Mouse (Mus musculus) kidney, postnatal 25 days (tissue): ENCODE data around the gene Kidins220.
A peak's percentile ranks its signal among the peaks of the same experiment; 100 is the strongest.

Experiments used
- DNase-seq, 2 experiments: peaks; one replicate each; pipeline ENCODE4 v3.0.0; 2021; ENCODE audit warnings: mixed read lengths in 2 of 2

The Kidins220 gene

DNA sequence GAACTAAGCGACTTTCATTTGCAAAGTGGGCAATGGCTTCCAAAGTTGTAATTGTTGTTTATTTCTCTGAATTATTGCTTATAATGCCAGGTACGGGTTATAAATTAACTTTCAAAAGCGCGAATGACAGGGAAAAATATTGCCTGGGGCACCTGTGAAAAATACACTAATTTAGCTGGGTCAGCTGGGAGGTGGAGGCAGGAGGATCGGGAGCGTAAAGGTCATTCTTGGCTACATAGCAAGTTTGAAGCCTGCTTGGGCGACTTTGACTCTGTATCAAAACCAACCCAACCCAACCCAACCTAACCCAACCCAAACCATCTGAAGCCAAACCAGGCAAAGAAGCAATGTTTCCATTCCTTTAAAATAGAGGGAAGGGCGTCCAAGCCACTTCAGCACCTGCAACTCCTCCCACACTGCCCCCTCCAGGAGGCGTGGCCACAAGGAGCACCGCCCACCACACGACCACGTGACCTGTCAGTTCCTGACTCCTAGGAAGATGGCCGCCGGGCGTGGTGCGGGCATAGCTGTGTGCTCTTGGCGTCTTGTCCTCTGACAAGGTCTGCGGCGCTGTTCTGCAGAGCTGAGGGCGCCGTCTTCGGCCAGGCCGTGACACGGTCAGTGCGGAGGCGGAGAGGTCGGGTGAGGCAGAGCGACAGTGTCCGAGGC, at the start of gene Kidins220:
TSS of gene Kidins220 (plus strand) at position 480 of the 669 bp plus-strand sequence.
- DNase-seq, result peak; percentile 97 to 99

DNA sequence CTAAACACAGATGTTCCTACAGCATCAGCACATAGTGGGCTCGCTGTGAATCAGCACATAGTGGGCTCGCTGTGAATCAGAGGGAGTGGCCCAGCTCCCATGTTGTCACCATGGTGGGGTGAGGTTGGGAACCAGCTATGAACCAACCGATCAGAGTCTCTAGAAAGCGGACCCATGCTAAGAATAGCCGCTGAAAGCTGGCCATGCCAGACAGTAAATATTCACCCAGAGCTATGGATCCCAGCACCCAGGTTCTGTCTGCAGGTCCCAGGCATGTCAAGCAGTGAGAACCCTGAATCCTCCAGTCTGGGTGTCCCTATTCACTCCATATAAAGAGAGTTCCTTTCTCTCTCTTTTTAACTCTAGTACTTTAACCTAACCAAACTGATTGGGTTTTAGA, 49.4 kb upstream of the Kidins220 start:
- DNase-seq, result no peak

- no peak for DNase-seq
Observed at GRCm38 (mm10) chr12:24925684-24926083, 49.0 kb upstream of the Kidins220 start.

DNA sequence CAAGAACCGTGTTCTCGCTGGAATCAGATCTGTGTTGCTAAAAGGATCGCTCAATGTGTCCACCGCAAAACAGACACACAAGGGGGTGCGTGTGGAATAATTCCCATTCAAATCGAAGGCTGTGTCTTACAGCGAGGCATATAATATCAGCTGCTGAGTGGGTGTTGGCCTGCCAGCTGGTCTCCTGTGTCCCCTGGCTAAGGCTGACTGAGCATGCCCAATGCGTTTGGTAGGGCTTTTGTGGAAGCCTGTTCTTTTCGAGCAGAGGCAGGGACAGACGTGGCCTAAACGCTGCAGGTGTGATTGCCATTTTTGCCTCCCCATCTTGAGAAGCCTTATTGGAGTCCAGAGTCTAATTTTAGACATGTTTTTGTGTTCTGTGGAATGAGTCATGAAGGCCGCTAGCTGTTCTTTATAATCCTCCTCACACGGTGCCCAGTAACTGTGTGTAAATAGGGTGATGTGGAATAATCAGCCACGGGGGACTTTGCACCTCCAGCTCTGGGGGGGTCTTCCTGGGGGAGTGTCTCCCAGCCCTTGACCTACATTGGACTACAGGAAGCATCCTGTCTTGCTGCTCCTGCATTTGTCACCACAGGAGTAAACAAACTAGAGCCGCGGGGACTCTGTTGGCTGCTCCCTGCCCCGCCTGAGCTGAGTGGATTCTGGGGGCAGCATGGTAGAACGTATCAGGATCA, 46.5 kb upstream of the Kidins220 start:
- DNase-seq, result no peak

DNA sequence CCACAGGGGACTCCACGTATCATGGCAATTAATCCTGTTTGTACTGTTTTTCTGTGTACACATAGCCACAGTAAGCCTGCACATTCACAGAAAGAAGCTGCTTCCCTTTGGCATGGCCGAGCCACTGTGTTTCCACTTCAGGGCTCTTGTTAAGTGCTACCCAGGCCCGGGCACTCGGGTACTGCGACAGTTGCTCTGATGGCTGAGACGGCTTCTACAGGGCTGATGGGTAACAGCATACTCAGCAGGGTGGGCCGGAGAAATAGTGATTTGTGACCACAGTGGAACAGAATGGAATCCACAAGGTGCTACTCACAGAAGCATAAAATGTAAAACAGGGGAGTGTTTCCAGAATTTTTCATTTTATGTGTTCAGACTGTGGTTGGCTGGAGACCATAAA, 45.7 kb upstream of the Kidins220 start:
- no peak for DNase-seq

DNA sequence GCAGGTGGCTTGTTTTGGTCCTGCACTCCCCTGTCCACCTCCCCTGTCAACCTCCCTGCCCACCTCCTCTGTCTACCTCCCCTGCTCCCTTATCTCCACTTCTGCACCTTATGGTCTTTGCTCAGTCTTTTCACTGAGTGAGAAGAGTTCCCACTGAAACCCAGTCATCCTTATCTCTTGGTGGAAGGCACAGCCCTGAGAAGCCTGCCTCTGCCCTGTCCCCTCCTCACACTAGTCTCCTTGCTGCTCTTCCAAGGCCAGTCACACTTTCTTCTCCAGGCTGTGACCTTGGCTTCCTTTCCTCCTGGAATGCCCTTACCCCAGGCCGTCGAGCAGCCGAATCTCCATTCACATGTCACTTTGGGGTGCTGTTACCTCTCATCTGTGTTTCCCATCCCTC, 44.0 kb upstream of the Kidins220 start:
- no peak for DNase-seq

- no peak for DNase-seq
Observed at GRCm38 (mm10) chr12:24932120-24932519, 42.6 kb upstream of the Kidins220 start.

DNA sequence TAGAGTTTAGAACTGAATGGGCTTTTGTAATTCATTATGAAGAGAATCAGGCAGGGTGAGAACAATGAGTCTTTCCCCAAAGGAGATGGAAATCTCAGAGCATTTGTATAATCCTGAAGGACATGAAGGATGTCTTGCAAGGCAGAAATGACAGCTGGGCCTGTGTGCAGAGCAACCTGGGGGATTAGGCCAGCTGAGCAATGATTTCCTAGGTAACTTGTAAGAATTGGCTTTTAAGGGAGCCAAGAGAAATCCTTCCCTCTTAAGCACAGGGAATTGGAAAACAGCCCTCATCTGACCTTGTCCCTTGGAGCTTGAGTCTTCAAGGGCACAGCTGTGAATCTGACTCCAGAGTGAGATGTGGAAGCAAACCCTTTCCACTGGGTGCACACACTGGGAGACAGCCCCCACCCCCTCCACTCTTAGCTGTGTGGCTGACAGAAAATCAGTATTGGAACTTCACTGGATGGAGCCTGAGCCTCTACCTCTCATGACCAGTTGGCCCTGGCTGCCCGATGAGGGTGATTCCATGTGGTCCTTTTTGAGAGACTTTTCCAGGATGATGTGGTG, 41.4 kb upstream of the Kidins220 start:
- DNase-seq, result peak in 1 of 2 experiments; percentile 34

DNA sequence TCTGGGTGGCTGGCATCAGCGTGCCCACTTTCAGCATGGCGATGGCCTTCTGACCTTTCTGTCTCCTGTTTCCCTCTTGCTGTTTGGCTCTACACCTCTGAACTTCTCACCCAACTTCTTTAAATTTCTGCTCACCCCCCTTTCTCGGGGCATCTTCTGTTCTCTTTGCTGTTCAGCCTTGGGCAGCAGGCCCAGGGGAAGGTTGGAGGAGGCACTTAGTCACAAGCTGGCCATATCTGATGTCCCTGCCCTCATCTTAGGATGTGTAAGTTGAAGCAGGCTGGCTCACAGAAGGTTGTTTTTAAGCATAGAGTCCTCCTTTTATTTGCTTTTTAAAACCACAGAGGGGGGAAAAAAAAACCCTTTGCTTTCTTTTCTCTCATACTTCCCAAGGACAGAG, 40.7 kb upstream of the Kidins220 start:
- peak in 1 of 2 experiments; percentile 6 for DNase-seq

- no peak for DNase-seq
Observed at GRCm38 (mm10) chr12:24936281-24936680, 38.4 kb upstream of the Kidins220 start.

- DNase-seq, result no peak
Observed at GRCm38 (mm10) chr12:24939372-24939771, 35.4 kb upstream of the Kidins220 start.

DNA sequence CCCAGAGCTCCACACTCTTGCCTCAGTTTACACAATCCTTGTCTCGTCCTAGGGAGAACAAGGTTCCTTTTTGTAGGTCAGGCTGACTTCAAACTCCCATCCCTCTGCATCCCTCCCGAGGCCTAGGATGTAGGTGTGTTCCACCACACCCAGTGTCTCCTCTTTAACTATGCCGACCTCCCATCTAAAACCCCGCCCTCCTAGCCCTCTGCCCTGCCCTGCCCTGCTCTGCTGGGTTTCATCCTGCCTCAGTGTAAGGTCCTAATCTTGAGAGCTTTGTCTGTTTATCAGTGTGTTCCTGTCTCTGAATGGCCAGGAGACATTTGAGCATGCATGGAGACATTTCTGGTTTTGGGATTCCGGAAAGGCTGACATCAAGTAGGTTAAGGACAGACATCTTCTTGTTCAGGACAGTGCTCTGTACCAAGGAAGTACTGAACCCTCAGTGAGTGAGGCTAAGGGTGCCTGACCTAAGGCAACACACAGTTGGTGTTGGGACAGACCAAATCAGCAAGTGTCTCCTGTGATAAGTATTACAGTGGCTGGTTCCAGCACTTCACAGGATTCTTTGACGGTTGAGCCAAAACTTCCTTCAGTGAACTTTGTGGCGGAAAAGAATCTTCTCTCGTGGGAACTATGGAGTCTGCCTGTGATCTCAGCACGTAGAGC, 32.0 kb upstream of the Kidins220 start:
- DNase-seq, result no peak

DNA sequence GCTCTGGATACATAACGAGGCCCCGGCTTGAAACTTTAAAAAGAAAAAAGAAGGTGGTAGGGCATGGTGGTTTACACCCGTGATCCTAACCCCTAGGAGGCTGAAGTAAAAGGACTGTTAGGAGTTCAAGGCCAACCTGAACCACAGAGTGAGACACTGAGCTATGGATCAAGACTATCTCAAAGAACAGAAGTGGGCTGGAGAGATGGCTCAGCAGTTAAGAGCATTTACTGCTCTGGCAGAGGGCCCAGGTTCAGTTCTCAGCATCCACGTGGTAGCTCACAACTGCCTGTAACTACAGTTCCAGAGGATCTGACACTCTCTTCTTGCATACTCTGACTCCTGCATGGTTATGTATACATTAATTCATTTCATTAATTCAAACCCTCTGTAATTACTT, 31.3 kb upstream of the Kidins220 start:
- DNase-seq, result no peak

DNA sequence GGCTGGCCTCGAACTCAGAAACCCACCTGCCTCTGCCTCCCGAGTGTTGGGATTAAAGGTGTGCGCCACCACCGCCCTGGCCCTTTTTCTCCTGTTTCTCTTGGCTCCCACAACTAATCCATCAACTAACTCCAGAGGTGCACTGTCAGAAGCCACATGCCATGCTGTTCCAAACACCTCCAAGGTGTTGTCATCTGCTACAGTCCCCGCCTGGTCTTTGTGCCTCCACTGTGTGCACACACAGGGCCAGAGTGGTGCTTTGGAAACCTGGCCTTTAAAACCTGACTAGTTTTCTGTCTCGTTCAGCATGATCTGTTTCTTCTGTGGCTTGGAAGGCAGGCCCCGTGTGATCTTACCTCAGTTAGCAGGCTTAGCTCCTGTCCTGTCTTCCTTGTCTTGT, 30.1 kb upstream of the Kidins220 start:
- no peak for DNase-seq

- no peak for DNase-seq
Observed at GRCm38 (mm10) chr12:24947065-24947464, 27.7 kb upstream of the Kidins220 start.

DNA sequence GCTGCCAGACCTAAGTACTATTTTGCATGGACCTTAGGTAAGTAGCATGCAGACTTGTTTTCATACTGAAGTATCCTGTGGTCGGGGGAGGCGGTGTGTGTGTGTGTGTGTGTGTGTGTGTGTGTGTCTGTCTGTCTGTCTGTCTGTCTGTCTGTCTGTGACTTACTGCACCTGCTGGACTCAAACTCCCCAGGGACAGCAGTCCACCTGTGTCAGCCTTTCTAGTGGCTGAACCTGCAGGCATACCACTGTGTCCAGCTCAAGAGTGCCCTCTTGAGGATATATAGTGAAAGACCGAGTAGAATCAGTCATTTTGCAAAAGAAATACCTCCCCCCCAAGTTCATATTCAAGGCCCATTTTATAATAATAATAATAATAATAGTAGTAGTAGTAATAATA, 26.4 kb upstream of the Kidins220 start:
- peak; percentile 61 for DNase-seq

- DNase-seq, result peak in 1 of 2 experiments; percentile 24
Observed at GRCm38 (mm10) chr12:24950376-24951046, 24.2 kb upstream of the Kidins220 start.

DNA sequence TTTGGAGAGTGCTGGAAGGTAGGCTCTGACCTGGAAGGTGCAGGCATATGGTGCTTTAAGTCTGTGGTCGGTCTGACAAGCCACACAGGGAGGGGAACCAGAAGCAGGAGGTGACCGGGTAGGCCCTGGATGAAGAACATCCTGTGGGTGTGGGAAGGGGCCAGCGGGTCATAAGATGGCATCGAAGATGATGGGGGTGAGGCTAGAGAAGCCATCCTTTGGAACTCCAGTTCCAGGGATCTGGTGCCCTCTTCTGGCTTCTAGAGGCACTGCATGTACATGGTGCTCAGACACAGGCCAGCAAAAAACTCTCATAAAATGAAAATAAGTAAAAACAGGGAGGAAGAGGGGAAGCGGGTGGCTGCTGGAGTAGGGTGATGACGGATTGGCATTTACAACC, 22.6 kb upstream of the Kidins220 start:
- DNase-seq, result peak; percentile 73 to 80

DNA sequence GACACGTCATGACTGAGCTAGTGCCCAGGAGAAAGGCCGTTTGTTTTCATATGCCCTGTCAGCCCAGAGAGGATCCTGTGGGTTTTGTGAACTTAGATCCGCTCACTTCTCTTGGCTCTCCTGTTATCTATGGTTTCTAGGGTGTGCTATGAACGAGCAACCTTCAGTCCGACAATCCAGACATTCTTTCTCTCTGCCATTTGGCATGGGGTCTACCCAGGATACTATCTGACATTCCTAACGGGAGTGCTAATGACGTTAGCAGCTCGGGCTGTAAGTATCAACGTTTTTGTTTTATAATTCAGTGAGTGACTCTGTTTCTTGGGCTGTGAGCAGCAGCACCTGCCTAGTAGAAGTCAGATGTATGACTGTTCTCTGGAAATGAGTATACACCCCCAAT, 19.6 kb upstream of the Kidins220 start:
- DNase-seq, result no peak

DNA sequence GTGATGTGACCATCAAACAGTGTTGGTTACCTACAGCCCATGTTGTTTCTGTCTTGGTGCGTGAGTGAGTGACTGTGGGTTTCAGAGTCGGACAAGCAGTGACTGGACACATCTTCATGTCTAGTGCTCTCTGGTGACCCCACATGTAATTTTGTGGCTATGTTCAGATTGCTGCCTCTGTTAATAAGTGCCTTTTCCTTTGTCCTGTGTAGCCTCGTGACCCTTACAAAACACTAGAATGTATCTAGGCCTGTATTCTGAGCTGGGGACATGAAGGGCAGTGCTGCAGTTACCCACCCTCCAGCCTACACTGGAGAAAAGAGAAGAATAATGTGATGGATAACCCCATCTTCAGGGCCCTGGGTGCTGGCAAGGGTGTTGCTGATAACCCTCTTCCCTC, 16.2 kb upstream of the Kidins220 start:
- peak in 1 of 2 experiments; percentile 18 for DNase-seq

DNA sequence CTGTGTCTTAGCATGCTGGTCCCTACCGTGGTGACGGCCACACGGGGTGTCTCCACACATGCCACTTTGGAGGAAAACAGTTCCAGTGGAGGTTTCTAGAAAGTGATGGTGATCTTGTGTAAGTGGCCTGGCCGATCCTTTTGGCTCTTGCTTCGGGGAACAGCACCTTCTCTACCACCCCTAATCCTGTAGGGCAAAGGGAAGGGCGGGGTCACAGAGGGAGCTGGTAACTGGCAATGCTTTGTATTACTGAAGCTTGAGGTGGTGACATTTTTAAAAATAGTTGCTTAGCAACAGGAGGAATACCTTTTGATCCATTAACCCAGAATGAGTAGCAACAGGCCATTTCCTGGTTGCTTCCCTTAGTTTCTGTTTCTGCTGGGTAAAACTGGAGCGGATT, 12.9 kb upstream of the Kidins220 start:
- DNase-seq, result peak; percentile 16 to 53

DNA sequence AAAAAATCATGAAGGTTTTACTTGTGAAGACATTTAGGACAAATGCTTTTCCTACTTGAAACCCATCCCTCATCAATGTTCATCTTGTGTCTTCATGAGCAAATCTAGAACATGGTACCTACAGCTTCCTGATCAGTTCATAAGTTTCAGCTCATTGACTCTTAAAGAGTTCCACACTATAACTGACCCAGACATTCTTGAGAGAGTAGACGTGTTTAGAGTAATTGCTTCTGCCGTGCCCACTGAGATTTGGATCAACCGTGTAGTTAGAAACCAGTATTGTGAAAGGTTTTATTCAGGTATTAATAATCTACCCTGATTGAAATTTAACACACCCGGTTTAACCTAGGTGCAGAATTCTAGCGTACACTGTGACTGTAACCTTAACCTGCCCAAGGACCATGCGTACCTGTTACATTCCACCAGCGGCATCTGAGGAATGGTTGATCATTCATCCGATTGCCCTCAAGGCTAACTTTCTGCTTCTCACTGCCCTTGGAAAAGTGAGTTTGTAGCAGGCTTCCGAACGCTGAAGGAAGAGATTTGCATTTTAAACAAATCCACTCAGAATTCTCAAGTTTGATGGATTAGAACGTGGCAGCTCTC, 12.3 kb upstream of the Kidins220 start:
- peak; percentile 72 to 88 for DNase-seq
